Mouse (Mus musculus) lung, postnatal 10 days (tissue): ENCODE results near the gene P4ha3.
A peak's percentile ranks its signal among the peaks of the same experiment; 100 is the strongest.
"Not testable (repeated sequence)": the region's sequence is repeated elsewhere in the genome, so short reads cannot be mapped to it uniquely, and the experiment has no call there.

Source experiments
- DNase-seq: peaks from one replicate; pipeline ENCODE4 v3.0.0; 2021

Gene P4ha3

GRCm38 (mm10) chr7:100285383-100285782 lies at the start of gene P4ha3:
P4ha3 (plus strand) TSS chr7:100285520.
- DNase-seq: peak; percentile 41

- no peak for DNase-seq
Measured at GRCm38 (mm10) chr7:100238271-100238670, 47.0 kb upstream of the P4ha3 start.

GRCm38 (mm10) chr7:100240601-100241000 lies 44.7 kb upstream of the P4ha3 start:
- DNase-seq: no peak

- DNase-seq: no peak
Measured at GRCm38 (mm10) chr7:100243007-100243406, 42.3 kb upstream of the P4ha3 start.

GRCm38 (mm10) chr7:100244225-100244624 lies 41.1 kb upstream of the P4ha3 start:
- DNase-seq: no peak

- DNase-seq: no peak
Measured at GRCm38 (mm10) chr7:100245176-100245575, 40.1 kb upstream of the P4ha3 start.

GRCm38 (mm10) chr7:100250667-100251066 lies 34.7 kb upstream of the P4ha3 start:
- no peak for DNase-seq

- DNase-seq: no peak
Measured at GRCm38 (mm10) chr7:100262350-100262749, 23.0 kb upstream of the P4ha3 start.

- DNase-seq: not testable (repeated sequence)
Measured at GRCm38 (mm10) chr7:100264934-100265333, 20.4 kb upstream of the P4ha3 start.

GRCm38 (mm10) chr7:100272369-100272768 lies 13.0 kb upstream of the P4ha3 start:
- no peak for DNase-seq

- DNase-seq: no peak
Measured at GRCm38 (mm10) chr7:100274507-100274906, 10.8 kb upstream of the P4ha3 start.

GRCm38 (mm10) chr7:100276397-100276796 lies 8.9 kb upstream of the P4ha3 start:
- no peak for DNase-seq

GRCm38 (mm10) chr7:100279803-100280202 lies 5.5 kb upstream of the P4ha3 start:
- DNase-seq: peak; percentile 69

GRCm38 (mm10) chr7:100281596-100281995 lies 3.7 kb upstream of the P4ha3 start:
- DNase-seq: no peak

- DNase-seq: no peak
Measured at GRCm38 (mm10) chr7:100283298-100283697, 2.0 kb upstream of the P4ha3 start.

- peak; percentile 79 for DNase-seq
Measured at GRCm38 (mm10) chr7:100287748-100288578, 2.6 kb downstream of the P4ha3 start.

GRCm38 (mm10) chr7:100288622-100289021 lies 3.3 kb downstream of the P4ha3 start:
- peak; percentile 60 for DNase-seq

GRCm38 (mm10) chr7:100293546-100293945 lies 8.2 kb downstream of the P4ha3 start:
- no peak for DNase-seq

- no peak for DNase-seq
Measured at GRCm38 (mm10) chr7:100295745-100296144, 10.4 kb downstream of the P4ha3 start.

GRCm38 (mm10) chr7:100296699-100297098 lies 11.4 kb downstream of the P4ha3 start:
- no peak for DNase-seq

GRCm38 (mm10) chr7:100298861-100299510 lies 13.7 kb downstream of the P4ha3 start:
- peak; percentile 21 for DNase-seq

GRCm38 (mm10) chr7:100301390-100301789 lies 16.1 kb downstream of the P4ha3 start:
- DNase-seq: no peak

- peak; percentile 85 for DNase-seq
Measured at GRCm38 (mm10) chr7:100302316-100302715, 17.0 kb downstream of the P4ha3 start.

- no peak for DNase-seq
Measured at GRCm38 (mm10) chr7:100305894-100306293, 20.6 kb downstream of the P4ha3 start.
